Mouse (Mus musculus): ENCODE results near the gene Bola3. TPM values are rescaled to one million over a fixed set of nuclear protein-coding genes. Genes with fewer than 3 reads are reported as not detected.

The Bola3 gene
- polyA plus RNA-seq, 1 experiment from 2014 or later: 103 TPM

DNA sequence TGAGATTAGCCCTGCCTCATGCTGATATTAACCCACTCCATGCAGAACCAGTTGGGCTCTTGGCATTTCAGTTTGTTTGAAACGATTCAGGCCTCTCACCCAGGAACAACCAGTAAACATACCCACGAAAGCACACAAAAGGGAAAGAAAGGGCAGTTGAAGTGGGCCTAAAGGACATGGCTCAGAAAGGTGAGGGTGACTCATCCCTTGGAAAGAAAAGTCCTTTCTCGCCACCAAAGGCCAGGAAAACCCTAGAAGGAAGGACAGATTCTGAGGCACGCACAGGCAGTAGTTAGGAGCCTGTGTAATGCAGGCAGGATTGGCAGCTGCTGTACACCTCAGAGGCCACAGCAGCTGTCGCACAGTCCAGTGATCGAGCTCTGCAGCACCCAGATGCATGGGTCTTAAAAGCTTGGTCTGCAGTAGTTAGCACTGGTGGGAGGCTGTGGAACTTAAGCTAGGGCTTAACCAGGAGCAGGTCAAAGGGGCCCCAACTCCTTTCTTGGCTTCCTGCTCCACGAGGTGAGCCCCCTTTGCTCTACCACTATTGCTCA, 56.6 kb downstream of the Bola3 start:
- H3K27me3 ChIP-seq: no peaks in the 10 kb centered on the region

DNA sequence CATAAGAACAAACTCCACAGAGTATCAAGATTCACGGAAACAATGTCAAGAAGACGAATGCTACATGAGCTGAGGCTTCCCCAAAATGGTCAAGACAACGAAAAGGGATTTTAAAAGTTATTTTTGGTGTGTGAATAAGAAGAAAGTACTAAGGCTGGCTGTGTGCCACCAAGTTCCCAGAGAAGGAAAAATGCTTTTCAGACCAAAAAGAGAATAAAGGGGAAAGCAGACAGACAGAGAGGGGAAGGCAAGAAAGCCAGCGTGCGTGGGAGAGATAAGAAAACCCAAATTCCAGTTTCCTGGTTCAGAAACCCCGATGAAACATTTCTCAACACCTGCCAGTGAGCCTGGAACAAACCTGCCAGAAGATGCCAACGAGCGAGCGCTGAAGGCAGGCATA, 59.6 kb downstream of the Bola3 start:
- H3K9me3 ChIP-seq (replicated peaks): no peaks in the 10 kb centered on the region
- H3K9ac ChIP-seq: no peak overlapping the region
- no peaks in the 10 kb centered on the region for H3K27me3 ChIP-seq
- no peak overlapping the region for H3K4me2 ChIP-seq
- no peak for ATAC-seq
- H3K4me1 ChIP-seq: peaks cover 37% of the 10 kb centered on the region
- H3K36me3 ChIP-seq (ENCODE audit: poor library complexity, severe bottlenecking): peaks cover 26% of the 10 kb centered on the region
- 94% methylated on average over 9 of the region's 9 CpGs for WGBS
- H3K4me3 ChIP-seq: no peak overlapping the region
- H3K27ac ChIP-seq: no peak overlapping the region

More for the DNA sequence above, 56.6 kb downstream of the Bola3 start:
- Histone ChIP-seq H3K4me3 (no peak overlapping the region), H3K9ac (no peak overlapping the region), H3K9me3 (replicated peaks) (no peaks in the 10 kb centered on the region), H3K4me1 (peaks cover 10% of the 10 kb centered on the region), H3K4me2 (no peak overlapping the region), H3K36me3 (ENCODE audit: poor library complexity, severe bottlenecking) (peaks cover 55% of the 10 kb centered on the region), H3K27ac (no peak overlapping the region)
- WGBS: 83% methylated on average over 7 of the region's 7 CpGs
- no peak for ATAC-seq

Small RNA genes within 50 kb of the gene (microRNA-seq; reads per million reads assigned to microRNA genes)
- gene Mir6374: not detected

Other genes starting within 250 kb of the Bola3 start
- gene Ccdc142, start 247.5 kb upstream of the Bola3 start, polyA plus RNA-seq (2015; fragmentation: Nextera tagmentation; extraction: Ambion mirVana): 3.5 and 4.0 TPM in 2 replicates
- gene Gm42688, start 247.5 kb upstream of the Bola3 start, polyA plus RNA-seq (2015; fragmentation: Nextera tagmentation; extraction: Ambion mirVana): 2.3 and 2.6 TPM in 2 replicates
- 141 and 151 TPM in 2 replicates for gene Mrpl53, start 240.1 kb upstream of the Bola3 start, polyA plus RNA-seq (2015; fragmentation: Nextera tagmentation; extraction: Ambion mirVana)
- gene Mogs, start 233.7 kb upstream of the Bola3 start, polyA plus RNA-seq (2015; fragmentation: Nextera tagmentation; extraction: Ambion mirVana): 13.5 and 19.2 TPM in 2 replicates
- 239 and 249 TPM in 2 replicates for gene Wbp1, start 227.6 kb upstream of the Bola3 start, polyA plus RNA-seq (2015; fragmentation: Nextera tagmentation; extraction: Ambion mirVana)
- gene Ino80b, start 223.7 kb upstream of the Bola3 start, polyA plus RNA-seq (2015; fragmentation: Nextera tagmentation; extraction: Ambion mirVana): 13.2 and 13.3 TPM in 2 replicates
- 10.4 and 10.5 TPM in 2 replicates for gene Rtkn, start 213.7 kb upstream of the Bola3 start, polyA plus RNA-seq (2015; fragmentation: Nextera tagmentation; extraction: Ambion mirVana)
- gene Wdr54, start 192.8 kb upstream of the Bola3 start, polyA plus RNA-seq (2015; fragmentation: Nextera tagmentation; extraction: Ambion mirVana): 17.5 and 18.4 TPM in 2 replicates
- 2.7 and 3.6 TPM in 2 replicates for gene 1700003E16Rik, start 192.7 kb upstream of the Bola3 start, polyA plus RNA-seq (2015; fragmentation: Nextera tagmentation; extraction: Ambion mirVana)
- gene Dctn1, start 183.2 kb upstream of the Bola3 start, polyA plus RNA-seq (2015; fragmentation: Nextera tagmentation; extraction: Ambion mirVana): 108 and 113 TPM in 2 replicates
- gene Slc4a5, start 129.3 kb upstream of the Bola3 start, polyA plus RNA-seq (2015; fragmentation: Nextera tagmentation; extraction: Ambion mirVana): 0.34 and 0.62 TPM in 2 replicates
- 29.4 and 32.5 TPM in 2 replicates for gene Mthfd2, start 23.2 kb upstream of the Bola3 start, polyA plus RNA-seq (2015; fragmentation: Nextera tagmentation; extraction: Ambion mirVana)
- gene Mob1a, start 23.1 kb upstream of the Bola3 start, polyA plus RNA-seq (2015; fragmentation: Nextera tagmentation; extraction: Ambion mirVana): 35.7 and 39.3 TPM in 2 replicates
- 65.3 and 79.4 TPM in 2 replicates for gene Tet3, start 109.9 kb downstream of the Bola3 start, polyA plus RNA-seq (2015; fragmentation: Nextera tagmentation; extraction: Ambion mirVana)
- gene Dguok, start 157.8 kb downstream of the Bola3 start, polyA plus RNA-seq (2015; fragmentation: Nextera tagmentation; extraction: Ambion mirVana): 68.9 and 72.8 TPM in 2 replicates
- 0.31 and 2.2 TPM in 2 replicates for gene Actg2, start 187.1 kb downstream of the Bola3 start, polyA plus RNA-seq (2015; fragmentation: Nextera tagmentation; extraction: Ambion mirVana)
- 37.2 and 40.0 TPM in 2 replicates for gene Stambp, start 223.6 kb downstream of the Bola3 start, polyA plus RNA-seq (2015; fragmentation: Nextera tagmentation; extraction: Ambion mirVana)